Mouse (Mus musculus): ENCODE measurements around the gene Mfsd13b. TPM values are rescaled to one million over a fixed set of nuclear protein-coding genes. Genes with fewer than 3 reads are reported as not detected.

The Mfsd13b gene
- polyA plus RNA-seq, 1 experiment: not detected

GRCm38 (mm10) chr7:121035161-121035721, 52.9 kb downstream of the Mfsd13b start:
- Histone ChIP-seq H3K4me3 (ENCODE audit: insufficient read depth, low read length) (peak overlapping the region; percentile 74), H3K27ac (ENCODE audit: insufficient read depth, low read length) (peak overlapping the region; percentile 89), H3K4me1 (ENCODE audit: control insufficient read depth, insufficient read depth, low read length) (peaks cover 2% of the 10 kb centered on the region; the same call in 1 of the 2 replicates)
- TF ChIP-seq CTCF (IDR thresholded peaks at IDR 0.05; ENCODE audit: borderline replicate concordance, insufficient read depth, low read length): no peak
- peak; percentile 37; the same call in 1 of the 2 replicates for TF ChIP-seq POLR2A (IDR thresholded peaks at IDR 0.05; ENCODE audit: low read depth, low read length)

DNA sequence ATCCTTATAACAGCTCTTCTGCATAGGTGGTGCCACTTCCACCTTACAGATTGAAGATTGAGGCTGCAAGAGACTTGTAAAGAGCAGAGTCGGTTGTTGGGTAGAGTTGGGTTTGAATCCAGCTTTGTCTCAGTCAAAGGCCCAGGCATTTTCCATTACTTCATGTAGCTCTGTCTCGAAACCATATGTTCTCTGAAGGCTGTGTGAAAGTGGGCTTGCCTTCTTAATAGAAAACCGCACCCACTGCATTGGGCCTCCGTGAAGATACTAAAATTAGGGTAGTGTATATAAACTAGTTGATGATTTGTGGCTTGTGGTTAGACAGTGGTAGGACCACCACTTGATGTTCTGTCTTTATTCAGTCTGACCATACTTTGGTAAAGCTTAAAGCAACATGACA, 58.3 kb downstream of the Mfsd13b start:
- no peak for TF ChIP-seq CTCF (IDR thresholded peaks at IDR 0.05; ENCODE audit: borderline replicate concordance, insufficient read depth, low read length)
- no peak for TF ChIP-seq POLR2A (IDR thresholded peaks at IDR 0.05; ENCODE audit: low read depth, low read length)
- H3K27ac ChIP-seq (ENCODE audit: insufficient read depth, low read length): no peak overlapping the region
- H3K4me3 ChIP-seq (ENCODE audit: insufficient read depth, low read length): no peak overlapping the region
- peaks cover 15% of the 10 kb centered on the region for H3K4me1 ChIP-seq (ENCODE audit: control insufficient read depth, insufficient read depth, low read length)

GRCm38 (mm10) chr7:121041989-121042388, 59.7 kb downstream of the Mfsd13b start:
- TF ChIP-seq POLR2A (IDR thresholded peaks at IDR 0.05; ENCODE audit: low read depth, low read length): no peak
- no peak for TF ChIP-seq CTCF (IDR thresholded peaks at IDR 0.05; ENCODE audit: borderline replicate concordance, insufficient read depth, low read length)
- H3K27ac ChIP-seq (ENCODE audit: insufficient read depth, low read length): peak overlapping the region; percentile 31; the same call in 1 of the 2 replicates
- H3K4me1 ChIP-seq (ENCODE audit: control insufficient read depth, insufficient read depth, low read length): peaks cover 21% of the 10 kb centered on the region
- no peak overlapping the region for H3K4me3 ChIP-seq (ENCODE audit: insufficient read depth, low read length)

- Histone ChIP-seq H3K4me1 (ENCODE audit: control insufficient read depth, insufficient read depth, low read length) (peaks cover 21% of the 10 kb centered on the region), H3K4me3 (ENCODE audit: insufficient read depth, low read length) (no peak overlapping the region), H3K27ac (ENCODE audit: insufficient read depth, low read length) (peak overlapping the region; percentile 53; the same call in 1 of the 2 replicates)
- TF ChIP-seq CTCF (IDR thresholded peaks at IDR 0.05; ENCODE audit: borderline replicate concordance, insufficient read depth, low read length): no peak
- TF ChIP-seq POLR2A (IDR thresholded peaks at IDR 0.05; ENCODE audit: low read depth, low read length): no peak
Observed at GRCm38 (mm10) chr7:121043004-121043403, 60.7 kb downstream of the Mfsd13b start.

GRCm38 (mm10) chr7:121043510-121043909, 61.2 kb downstream of the Mfsd13b start:
- no peak for TF ChIP-seq POLR2A (IDR thresholded peaks at IDR 0.05; ENCODE audit: low read depth, low read length)
- no peak for TF ChIP-seq CTCF (IDR thresholded peaks at IDR 0.05; ENCODE audit: borderline replicate concordance, insufficient read depth, low read length)
- Histone ChIP-seq H3K27ac (ENCODE audit: insufficient read depth, low read length) (no peak overlapping the region), H3K4me3 (ENCODE audit: insufficient read depth, low read length) (no peak overlapping the region)

DNA sequence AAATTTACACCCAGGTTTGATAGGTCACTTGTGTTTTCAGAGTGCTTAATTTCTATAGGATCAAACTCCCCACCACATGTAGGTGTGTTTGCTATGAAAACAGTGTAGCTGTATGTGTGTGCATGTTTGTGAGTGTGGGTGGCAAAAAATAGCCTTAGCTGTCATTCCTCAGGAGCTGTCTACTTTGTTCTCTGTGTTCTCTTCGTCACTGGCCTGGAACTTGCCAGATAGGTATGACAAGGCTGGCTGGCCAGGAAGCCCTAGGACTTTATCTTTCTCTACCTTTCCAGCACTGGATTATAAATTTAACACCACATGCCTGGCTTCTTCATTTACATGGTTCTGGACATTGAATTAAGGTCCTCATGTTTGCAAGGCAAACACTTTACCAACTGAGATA, 61.9 kb downstream of the Mfsd13b start:
- no peak overlapping the region for H3K27ac ChIP-seq (ENCODE audit: insufficient read depth, low read length)
- peaks cover 23% of the 10 kb centered on the region for H3K4me1 ChIP-seq (ENCODE audit: control insufficient read depth, insufficient read depth, low read length)
- H3K4me3 ChIP-seq (ENCODE audit: insufficient read depth, low read length): no peak overlapping the region
- TF ChIP-seq POLR2A (IDR thresholded peaks at IDR 0.05; ENCODE audit: low read depth, low read length): no peak

More at GRCm38 (mm10) chr7:121043510-121043909, 61.2 kb downstream of the Mfsd13b start:
- peaks cover 22% of the 10 kb centered on the region for H3K4me1 ChIP-seq (ENCODE audit: control insufficient read depth, insufficient read depth, low read length)

GRCm38 (mm10) chr7:121045671-121046453, 63.6 kb downstream of the Mfsd13b start:
- H3K4me1 ChIP-seq (ENCODE audit: control insufficient read depth, insufficient read depth, low read length): peaks cover 25% of the 10 kb centered on the region
- TF ChIP-seq POLR2A (IDR thresholded peaks at IDR 0.05; ENCODE audit: low read depth, low read length) (no peak), CTCF (IDR thresholded peaks at IDR 0.05; ENCODE audit: borderline replicate concordance, insufficient read depth, low read length) (no peak)
- H3K4me3 ChIP-seq (ENCODE audit: insufficient read depth, low read length): no peak overlapping the region
- H3K27ac ChIP-seq (ENCODE audit: insufficient read depth, low read length): peak overlapping the region; percentile 75

- H3K4me3 ChIP-seq (ENCODE audit: insufficient read depth, low read length): no peak overlapping the region
- H3K4me1 ChIP-seq (ENCODE audit: control insufficient read depth, insufficient read depth, low read length): peaks cover 18% of the 10 kb centered on the region
- no peak for TF ChIP-seq CTCF (IDR thresholded peaks at IDR 0.05; ENCODE audit: borderline replicate concordance, insufficient read depth, low read length)
- no peak overlapping the region for H3K27ac ChIP-seq (ENCODE audit: insufficient read depth, low read length)
Observed at GRCm38 (mm10) chr7:121047624-121048023, 65.3 kb downstream of the Mfsd13b start.

DNA sequence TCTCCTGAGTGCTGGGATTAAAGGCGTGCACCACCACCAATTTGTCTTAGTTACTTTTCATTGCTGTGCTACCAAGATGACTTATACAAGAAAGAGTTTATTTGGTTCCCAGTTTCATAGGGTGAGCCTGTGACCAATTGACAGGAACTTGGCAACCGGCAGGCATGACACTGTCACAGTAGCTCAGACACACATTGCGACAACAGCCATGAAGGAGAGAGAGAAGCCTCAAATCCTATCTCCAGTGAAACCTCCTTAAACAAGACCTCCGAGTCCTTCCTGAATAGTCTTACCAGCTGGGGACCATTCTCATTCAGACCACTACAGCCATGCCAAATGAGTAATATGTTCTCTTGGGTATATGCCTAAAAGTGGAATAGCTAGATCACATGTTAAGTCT, 70.8 kb downstream of the Mfsd13b start:
- no peak overlapping the region for H3K4me3 ChIP-seq (ENCODE audit: insufficient read depth, low read length)
- H3K27ac ChIP-seq (ENCODE audit: insufficient read depth, low read length): no peak overlapping the region
- no peak for TF ChIP-seq CTCF (IDR thresholded peaks at IDR 0.05; ENCODE audit: borderline replicate concordance, insufficient read depth, low read length)
- TF ChIP-seq POLR2A (IDR thresholded peaks at IDR 0.05; ENCODE audit: low read depth, low read length): no peak
- H3K4me1 ChIP-seq (ENCODE audit: control insufficient read depth, insufficient read depth, low read length): peaks cover 7% of the 10 kb centered on the region
